Mouse (Mus musculus) kidney, adult 9 months (tissue): Measurements from ENCODE around the gene Ntn3.
A peak's percentile ranks its signal among the peaks of the same experiment; 100 is the strongest.

ENCODE experiments used
- DNase-seq: peaks from one replicate; pipeline ENCODE4 v3.0.0; 2022

Ntn3 gene

DNA sequence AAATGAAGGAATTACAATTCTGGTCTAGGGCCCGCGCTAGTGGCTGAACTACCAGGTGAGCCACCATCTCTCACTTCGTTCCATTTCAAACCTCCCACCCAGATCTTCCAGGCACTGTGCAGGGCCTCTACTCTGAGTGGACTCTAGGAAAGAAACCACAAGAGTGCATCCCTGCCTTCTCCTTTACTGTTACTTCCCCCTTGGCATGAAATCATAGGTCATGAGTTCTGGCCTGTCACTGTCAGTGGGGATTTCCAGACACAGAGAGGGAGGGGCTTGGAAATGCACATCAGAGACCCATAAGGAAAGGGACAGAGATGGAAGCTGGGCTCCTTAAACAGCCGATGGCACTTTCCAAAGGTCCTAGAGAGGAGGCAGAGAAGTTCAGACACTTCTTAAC, 37.6 kb downstream of the Ntn3 start:
- DNase-seq: no peak

DNA sequence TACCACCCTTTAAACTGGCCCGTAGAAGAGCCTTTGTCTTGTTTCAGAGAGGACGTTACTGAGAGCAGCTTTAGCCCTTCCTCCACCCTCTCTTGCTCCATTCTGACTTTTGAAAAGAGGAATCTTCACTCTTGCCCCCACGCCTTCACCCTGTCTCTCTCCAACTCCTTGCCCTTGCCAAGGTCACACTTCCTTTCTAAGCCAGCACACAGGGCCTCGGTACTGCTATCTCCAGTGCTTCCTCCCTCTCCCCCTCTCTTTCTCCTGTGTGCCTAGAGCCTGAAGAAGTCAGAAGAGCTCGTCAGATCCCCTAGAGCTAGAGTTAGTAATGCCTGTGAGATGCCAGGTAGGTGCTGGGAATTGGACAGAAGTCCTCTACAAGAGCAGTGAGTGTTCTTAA, 38.6 kb downstream of the Ntn3 start:
- no peak for DNase-seq

DNA sequence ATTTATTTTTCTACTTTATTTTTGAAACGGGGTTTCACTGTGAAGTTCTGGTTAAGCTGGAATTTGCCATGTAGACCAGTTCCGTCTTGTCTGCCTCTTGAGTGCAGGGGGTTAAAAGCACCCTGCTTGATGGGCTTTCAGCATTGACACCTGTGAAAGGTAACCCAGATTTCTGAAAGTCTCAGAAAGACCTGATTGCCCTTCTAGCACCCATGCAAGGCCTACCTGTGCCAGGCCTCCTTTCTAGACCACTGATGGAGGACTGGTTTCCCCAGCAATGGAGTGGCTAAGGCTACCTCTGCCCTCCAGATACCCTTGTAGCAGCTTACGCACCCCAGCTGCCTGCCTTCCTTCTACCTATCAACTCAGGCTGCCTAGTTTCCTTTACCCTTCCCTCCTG, 39.2 kb downstream of the Ntn3 start:
- DNase-seq: no peak

DNA sequence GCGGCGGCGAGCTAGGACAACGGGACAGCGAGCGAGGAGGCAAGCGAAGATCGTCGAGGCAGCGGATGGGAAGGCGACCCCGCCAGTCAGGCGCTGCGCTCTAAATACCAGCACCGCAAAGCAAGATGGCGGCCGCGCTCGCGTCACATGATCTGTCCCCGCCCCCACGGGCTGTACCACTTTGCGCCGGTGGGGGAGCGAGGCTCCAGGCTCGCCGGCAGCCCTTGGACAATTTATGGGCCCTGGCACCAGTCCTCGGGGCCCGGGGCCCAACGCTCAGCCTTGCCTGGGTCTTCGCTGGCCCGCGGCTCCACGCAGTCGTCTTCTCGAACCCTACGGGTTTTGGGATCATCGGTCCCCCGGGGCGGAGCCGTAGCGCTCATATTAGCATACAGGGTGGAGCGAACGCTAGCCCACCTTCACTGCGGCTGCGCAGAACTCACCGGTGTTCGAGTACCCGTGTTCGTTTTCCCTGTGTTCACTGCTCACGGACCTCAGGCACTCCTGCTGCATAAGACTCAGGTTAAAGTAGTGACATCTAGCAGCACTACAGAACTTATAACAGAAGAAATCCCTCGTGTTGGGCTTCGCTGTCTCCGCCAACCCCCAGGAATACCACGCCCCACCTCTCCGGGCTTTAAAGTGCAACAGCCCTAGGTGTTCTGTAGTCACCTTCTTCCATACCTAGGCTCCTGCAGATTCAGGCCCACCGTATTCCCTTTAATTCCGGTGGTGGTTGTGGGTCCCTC, 39.8 kb downstream of the Ntn3 start, which contains the start of gene Atp6v0c:
TSS of gene Atp6v0c (minus strand) at position 386 of the 749 bp plus-strand sequence.
- DNase-seq: peak; percentile 98

DNA sequence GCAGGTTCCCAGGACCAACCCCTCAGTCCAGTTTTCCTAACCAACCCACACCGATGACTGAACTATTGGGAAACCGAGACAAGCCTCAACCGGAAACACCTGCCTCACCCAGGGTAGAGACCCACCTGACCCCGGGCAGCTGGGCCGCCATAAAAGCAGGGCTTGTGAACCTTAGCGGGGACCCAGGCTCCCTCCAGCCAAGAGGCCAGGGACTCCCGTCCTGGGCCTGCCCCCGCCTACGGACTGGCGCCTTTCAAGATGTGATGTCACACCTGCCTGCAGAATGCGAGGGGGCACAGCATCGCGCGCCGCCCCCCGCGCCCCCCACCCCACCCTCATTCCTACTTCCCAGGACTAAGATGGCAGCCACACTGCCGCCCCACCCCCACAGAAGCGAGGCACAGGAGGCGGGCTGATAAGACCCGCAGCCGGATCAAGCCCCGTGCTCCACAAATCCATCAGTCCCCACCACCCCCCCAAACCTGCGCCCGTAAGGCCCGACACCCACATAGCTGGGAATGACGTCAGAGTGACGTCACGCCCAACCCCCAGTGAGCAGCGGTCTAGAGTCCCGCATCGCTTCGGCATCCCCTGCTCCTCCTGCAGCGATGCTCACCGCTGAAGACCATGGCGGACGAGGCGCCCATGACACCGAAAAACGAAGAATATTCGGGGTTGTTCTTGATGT, 40.6 kb downstream of the Ntn3 start:
- peak; percentile 58 for DNase-seq

DNA sequence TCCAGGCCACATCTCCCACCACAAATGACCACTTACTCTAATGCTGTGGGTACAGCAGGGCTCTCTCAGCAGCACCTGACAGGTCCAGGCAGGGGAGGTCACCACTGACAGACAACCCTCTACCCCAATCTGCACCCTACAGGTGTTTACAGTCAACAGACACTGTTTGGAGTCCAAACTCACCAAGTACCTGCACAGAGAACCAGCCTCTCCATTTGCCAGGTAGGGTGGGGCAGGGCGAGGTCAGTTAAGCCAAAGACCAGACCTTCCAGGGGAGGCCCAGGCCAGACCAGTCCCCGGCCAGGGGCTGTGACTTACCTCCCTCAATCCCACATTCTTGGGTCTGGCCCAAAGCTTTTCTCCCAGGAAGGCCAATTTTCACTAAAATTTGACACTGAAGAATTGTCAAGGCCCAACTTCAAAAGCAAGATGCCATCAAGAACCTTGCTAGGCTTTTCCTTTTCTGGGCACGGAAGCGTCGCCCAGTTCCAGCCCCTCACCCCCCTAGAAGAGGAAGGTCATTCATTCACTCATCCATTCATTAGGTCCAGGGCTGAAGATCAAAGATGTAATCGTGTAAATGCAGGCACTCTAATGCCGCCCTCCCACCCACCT, 41.3 kb downstream of the Ntn3 start:
- DNase-seq: no peak

DNA sequence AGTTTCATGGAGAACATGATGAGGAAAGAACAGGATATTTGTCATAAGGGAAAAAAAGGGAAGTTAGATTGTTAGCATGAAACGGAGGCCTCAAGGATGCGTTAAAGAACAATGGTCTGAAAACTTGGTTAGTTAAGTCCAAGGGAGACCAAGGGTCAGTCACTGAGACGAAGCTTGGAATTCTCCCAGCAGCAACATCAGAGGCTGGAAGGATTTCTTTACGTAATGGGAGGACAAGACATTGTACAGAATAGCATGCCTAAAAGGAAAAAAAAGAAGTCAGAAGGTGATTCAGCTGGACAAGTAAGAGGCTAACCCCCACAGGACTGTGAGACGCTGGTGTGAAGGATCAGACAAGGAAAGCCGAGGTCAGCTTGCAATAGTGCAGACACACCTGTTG, 42.2 kb downstream of the Ntn3 start:
- DNase-seq: peak; percentile 65

DNA sequence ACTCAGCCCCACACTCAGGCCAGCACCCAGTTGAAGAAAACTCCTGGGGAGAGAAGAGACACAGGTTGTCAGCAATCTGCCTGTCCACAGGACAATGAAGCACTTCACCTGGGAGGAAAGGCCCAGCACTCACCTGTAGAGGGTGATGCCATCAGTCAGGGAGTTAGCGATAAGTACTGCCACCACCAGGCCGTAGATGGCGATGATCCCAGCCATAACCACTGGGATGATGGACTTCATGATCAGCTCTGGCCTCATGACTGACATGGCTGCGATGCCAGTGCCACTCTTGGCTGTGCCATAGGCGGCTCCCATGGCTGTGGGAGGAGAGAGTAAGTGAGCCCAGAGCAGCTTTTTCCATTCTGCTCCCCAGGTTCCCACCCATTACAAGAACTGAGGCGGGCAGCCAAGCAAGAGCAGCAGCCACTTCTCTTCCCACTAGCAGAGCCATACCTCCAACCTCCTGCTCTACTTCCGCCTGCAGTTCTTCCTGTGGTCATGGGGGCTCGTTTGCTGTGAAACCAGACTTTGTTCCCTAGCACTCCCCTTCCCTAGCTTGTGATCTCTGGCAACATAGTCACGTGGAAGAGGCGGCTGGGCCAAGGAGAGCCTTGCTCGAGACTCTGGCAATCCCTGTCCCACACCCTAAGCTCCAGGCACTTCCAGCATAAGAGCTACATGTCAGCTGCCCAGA, 44.6 kb downstream of the Ntn3 start:
- peak; percentile 80 for DNase-seq

DNA sequence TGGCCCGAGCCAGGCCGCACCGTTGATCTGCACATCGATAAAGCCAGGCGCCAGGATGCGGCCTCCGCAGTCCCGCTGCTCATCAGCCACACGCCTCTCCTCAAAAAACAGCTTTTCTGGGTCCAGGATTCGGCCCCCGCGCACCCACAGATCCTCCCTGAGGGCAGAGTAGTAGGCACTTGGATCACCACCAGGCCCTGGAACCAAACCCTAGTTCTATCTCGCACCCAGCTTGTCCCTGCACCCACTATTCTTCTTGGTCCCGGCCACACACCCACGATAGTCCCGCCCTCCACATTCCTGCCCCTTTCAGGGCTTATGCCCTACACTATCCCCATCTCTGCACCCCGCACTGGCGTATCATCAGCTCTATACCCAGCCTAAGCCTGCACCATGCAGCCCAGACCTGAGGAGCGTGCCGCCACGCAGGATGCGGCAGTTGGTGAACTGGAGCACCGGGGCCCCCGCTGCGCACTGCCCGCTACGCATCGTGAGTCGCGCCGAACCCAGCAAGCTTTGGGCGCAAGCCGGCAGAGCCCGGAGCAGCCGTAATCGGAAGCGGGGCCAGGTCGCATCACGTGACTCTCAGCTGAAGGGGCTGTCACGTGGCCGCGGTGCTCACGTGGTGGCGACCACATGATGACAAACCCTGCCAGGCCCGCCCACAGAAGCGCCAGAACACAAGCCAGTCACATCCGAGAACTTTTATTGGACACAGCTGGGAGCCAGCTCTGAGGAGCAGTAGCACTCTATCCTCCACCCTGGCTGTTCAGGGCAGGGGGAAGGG, 46.0 kb downstream of the Ntn3 start, which contains the start of gene Amdhd2:
TSS of gene Amdhd2 (minus strand) at position 591 of the 787 bp plus-strand sequence.
- DNase-seq: peak; percentile 99

DNA sequence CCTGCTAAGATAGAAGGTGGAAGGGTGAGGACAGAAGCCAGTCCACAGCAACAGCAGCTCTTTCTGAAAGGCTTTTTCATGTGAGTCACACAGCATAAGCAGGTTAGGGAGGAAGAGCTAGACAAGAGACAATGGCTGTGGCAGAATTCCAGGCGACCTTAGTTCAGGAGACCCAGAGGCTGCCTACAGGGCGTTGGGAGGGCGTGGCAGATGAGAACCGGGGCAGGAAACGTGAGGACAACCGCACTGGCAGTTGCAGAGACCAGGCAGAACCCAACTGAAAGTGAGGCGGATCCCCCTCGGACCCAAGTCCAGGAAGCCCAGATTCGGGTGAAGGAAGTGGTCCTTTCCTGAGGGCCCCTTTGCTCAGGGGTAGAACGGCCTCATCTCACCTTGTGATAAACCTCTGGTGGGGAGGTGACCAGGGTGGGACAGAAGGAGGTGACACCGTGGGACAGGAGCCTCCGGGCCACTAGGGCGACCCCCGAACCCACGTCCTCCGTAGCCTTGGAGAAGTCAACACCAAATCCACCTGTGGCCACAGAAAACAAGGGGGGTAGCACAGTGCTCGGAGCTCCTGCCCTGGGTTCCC, 46.7 kb downstream of the Ntn3 start:
- DNase-seq: peak; percentile 93

DNA sequence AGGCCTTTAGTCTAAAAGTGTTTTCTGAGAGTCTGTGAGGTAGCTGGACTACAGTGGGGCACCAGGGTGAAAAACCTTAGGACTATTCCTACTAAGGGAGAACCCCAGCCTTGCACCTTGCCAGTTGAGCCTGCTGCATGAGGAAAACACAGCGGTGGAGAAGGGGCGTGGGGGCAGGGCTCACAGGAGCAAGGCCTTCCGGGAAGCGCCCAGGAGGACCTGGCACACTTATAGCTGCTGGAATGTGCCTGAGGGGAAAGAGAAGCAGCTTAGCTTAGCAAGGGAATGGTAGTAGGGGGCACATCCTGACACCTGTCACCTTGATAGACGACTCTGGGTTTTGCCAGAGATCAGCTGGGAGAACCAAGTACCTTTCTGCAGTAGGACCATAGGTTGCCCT, 47.9 kb downstream of the Ntn3 start:
- DNase-seq: no peak

DNA sequence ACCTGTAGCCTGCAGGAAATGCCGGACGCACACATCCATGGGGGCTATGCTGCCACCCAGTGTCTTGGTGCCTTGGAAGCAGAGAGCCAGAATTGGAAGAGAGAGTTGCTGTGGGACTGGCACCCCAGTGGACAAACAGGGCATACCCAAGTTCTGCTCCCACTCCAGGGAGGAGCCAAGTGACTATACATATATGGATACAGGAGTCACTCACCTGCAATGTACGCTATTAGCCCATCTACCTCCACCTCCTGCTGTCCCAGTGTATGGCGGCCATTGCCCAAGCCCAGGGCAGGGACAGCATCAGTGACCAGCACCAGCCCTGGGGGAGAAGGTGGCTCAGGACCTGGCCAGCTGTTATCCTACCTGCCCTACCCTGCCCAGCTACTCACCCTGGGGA, 51.8 kb downstream of the Ntn3 start:
- no peak for DNase-seq

DNA sequence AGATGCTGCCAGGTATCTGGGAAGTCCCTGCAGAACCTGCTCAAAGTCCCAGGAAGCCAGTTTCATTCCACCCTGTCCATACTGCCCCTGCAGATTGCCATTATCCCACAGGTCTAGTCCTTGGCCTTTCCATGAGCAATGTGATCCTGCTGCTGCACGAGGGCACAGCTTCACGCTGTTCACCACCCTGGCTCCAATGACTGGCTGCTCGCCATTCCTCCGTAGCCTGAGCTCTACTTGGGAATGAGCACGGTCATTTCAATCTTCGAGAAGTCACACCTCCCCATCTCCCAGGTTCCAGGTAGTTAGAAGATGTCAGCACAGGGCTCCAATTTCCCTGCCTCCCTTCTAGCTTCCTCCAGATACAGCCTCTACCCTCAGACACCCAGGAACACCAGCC, 52.2 kb downstream of the Ntn3 start:
- no peak for DNase-seq

DNA sequence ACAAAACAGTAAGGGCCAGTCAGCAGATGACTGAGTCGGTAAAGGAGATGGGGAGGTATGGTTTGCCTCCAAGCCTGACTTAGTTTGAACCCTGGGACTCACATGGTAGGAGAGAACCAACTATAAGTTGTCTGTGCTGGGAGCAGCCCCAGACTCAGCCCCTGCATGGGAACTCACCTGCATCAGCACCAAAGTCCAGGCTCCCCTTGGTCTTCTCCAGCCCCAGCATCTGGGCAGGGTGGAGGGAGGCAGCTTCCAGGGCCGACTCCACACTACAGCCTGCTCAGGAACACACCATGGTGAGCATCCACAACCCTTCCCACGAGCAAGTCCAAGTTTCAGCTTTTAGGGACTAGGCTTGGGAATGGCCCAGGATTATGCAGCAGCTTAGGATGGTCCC, 52.9 kb downstream of the Ntn3 start:
- DNase-seq: no peak

DNA sequence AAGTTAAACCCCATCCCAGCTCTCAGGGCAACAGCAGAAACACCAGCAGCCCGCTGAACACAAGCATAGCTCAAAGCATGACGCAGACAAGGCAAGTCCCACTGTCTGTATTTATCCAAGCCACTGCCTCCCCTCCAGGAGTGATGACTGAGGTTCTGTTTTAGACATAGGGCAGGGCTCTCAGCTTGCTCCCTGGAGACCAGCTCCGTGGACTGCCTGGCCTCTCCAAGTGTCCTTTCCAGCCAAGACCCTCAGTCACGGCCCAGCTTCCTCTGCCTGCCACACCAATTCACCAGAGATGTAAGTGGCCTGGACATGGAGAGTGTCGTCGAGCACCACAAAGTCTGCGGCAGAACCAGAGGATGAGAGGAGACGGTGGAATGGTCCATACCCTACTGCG, 53.6 kb downstream of the Ntn3 start:
- DNase-seq: no peak

DNA sequence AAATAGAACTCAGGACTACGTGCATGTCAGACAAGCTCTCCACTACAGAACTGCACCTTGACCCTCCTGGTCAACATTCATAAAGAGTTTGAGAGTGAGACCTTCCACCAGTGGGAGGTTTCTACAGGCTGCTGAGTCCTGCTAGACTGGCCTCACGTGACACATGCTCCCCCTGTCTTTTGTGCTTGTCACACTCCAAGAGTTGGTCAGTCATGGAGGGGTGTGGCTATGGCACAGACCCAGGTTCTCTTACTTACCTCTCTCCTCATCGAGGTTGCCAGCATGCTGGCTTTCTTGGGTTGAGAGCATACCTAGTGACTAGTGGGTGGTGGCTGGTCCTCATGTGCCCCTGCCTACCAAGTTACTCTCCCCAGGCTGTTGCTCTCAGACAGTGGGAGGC, 54.9 kb downstream of the Ntn3 start:
- DNase-seq: peak; percentile 95
